In genomic region chr14:120278290-120279244, GRCm38 (mm10) we compare ENCODE assay signal across 8 mouse cellular contexts. TPM values are rescaled to one million over a fixed set of nuclear protein-coding genes. Genes with fewer than 3 reads are reported as not detected.
A peak's percentile ranks its signal among the peaks of the same experiment; 100 is the strongest.
DNase-seq lines count a peak whose midpoint lies in the region; ATAC-seq and TF ChIP-seq lines count a peak whose summit lies in the region.

No protein-coding gene starts in this region.

- H3K4me1 ChIP-seq in spleen, adult 2 months (ENCODE audit: control insufficient read depth, insufficient read depth, insufficient read length) = peaks cover 13% of the 10 kb centered on the region
- H3K4me1 ChIP-seq in bone marrow, adult 2 months (ENCODE audit: control insufficient read depth, insufficient read depth, low read length) = peaks cover 1% of the 10 kb centered on the region; the same call in 1 of the 2 replicates
- peaks cover 40% of the 10 kb centered on the region for H3K4me1 ChIP-seq in forebrain, embryonic 14.5 days (ENCODE audit: control insufficient read depth, insufficient read depth, low read length)
- peaks cover 26 to 33% of the 10 kb centered on the region in 2 experiments for H3K4me1 ChIP-seq in liver, embryonic 14.5 days (replicated peaks; ENCODE audit: control insufficient read depth in 2 of 2, insufficient read depth in 2 of 2, low read length in 1 of 2)

- TF ChIP-seq EP300 in liver, embryonic 14.5 days (IDR thresholded peaks at IDR 0.05; ENCODE audit: low read depth) = no peak

- DNase-seq in spleen, adult 2 months (ENCODE audit: low read depth in 1 of 2, low spot score in 2 of 2) = peak in 1 of 2 experiments; percentile 27
- DNase-seq in spleen, adult 18-20 months = no peak
- DNase-seq in forebrain, embryonic 14.5 days (ENCODE audit: low spot score) = peak; percentile 75
- DNase-seq in induced T-regulatory cell, adult 2 months (ENCODE audit: low read depth) = peak; percentile 46
- DNase-seq in liver, embryonic 14.5 days (ENCODE audit: low read depth in 3 of 3, low spot score in 3 of 3) = peak in 2 of 3 experiments; percentile 47 to 52
- peak; percentile 24 to 29 for DNase-seq in natural killer cell, adult 2 months (ENCODE audit: low spot score in 2 of 2)
- no peak for DNase-seq in frontal cortex, postnatal 36 days (ENCODE audit: low spot score in 2 of 2)

- no peak for TF ChIP-seq POLR2A in spleen, adult 2 months (IDR thresholded peaks at IDR 0.05; ENCODE audit: low read depth, low read length)
- TF ChIP-seq POLR2A in bone marrow, adult 2 months (IDR thresholded peaks at IDR 0.05; ENCODE audit: borderline replicate concordance, control insufficient read depth, low read depth, low read length) = no peak

- no peaks in the 10 kb centered on the region for H3K36me3 ChIP-seq in spleen, adult 2 months (ENCODE audit: control insufficient read depth, insufficient read depth, low read length)
- no peaks in the 10 kb centered on the region for H3K36me3 ChIP-seq in forebrain, embryonic 14.5 days (ENCODE audit: control insufficient read depth, insufficient read depth, low read length)
- no peaks in the 10 kb centered on the region for H3K36me3 ChIP-seq in liver, embryonic 14.5 days (replicated peaks; ENCODE audit: control insufficient read depth, insufficient read depth, low read depth)

- peak overlapping the region; percentile 48 for H3K27ac ChIP-seq in spleen, adult 2 months (ENCODE audit: insufficient read depth, low read length)
- H3K27ac ChIP-seq in bone marrow, adult 2 months (ENCODE audit: control insufficient read depth, insufficient read depth, low read depth, low read length, poor library complexity) = peak overlapping the region; percentile 24; the same call in 1 of the 2 replicates
- peak overlapping the region; percentile 9; the same call in 1 of the 2 replicates for H3K27ac ChIP-seq in forebrain, embryonic 14.5 days (ENCODE audit: low read depth, low read length)
- peak overlapping the region; percentile 36 for H3K27ac ChIP-seq in liver, embryonic 14.5 days

- H3K27me3 ChIP-seq in spleen, adult 2 months (ENCODE audit: control insufficient read depth, insufficient read depth, low read length) = no peaks in the 10 kb centered on the region
- H3K27me3 ChIP-seq in forebrain, embryonic 14.5 days (replicated peaks; ENCODE audit: control insufficient read depth, insufficient read depth, low read length) = no peaks in the 10 kb centered on the region
- no peaks in the 10 kb centered on the region for H3K27me3 ChIP-seq in liver, embryonic 14.5 days (ENCODE audit: control insufficient read depth, insufficient read depth, low read length)

- no peak for ATAC-seq in forebrain, embryonic 14.5 days
- ATAC-seq in liver, embryonic 14.5 days (ENCODE audit: insufficient read depth) = no peak

- TF ChIP-seq CTCF in spleen, adult 2 months (IDR thresholded peaks at IDR 0.05; ENCODE audit: extremely low read depth, insufficient read depth, insufficient read length, insufficient replicate concordance) = no peak
- no peak for TF ChIP-seq CTCF in bone marrow, adult 2 months (IDR thresholded peaks at IDR 0.05; ENCODE audit: control insufficient read depth, insufficient read depth, low read length)
- no peak for TF ChIP-seq CTCF in liver, embryonic 14.5 days (IDR thresholded peaks at IDR 0.05; ENCODE audit: low read depth)

- H3K4me2 ChIP-seq in forebrain, embryonic 14.5 days (ENCODE audit: low read length) = peak overlapping the region; percentile 68
- H3K4me2 ChIP-seq in liver, embryonic 14.5 days (ENCODE audit: low read depth) = peak overlapping the region; percentile 90

- H3K9me3 ChIP-seq in forebrain, embryonic 14.5 days (replicated peaks; ENCODE audit: control insufficient read depth, low read length) = no peaks in the 10 kb centered on the region
- H3K9me3 ChIP-seq in liver, embryonic 14.5 days (ENCODE audit: control insufficient read depth, low read length) = no peaks in the 10 kb centered on the region

- H3K4me3 ChIP-seq in spleen, adult 2 months (ENCODE audit: extremely low read depth, insufficient read depth, insufficient read length) = peak overlapping the region; percentile 20; the same call in 1 of the 2 replicates
- H3K4me3 ChIP-seq in bone marrow, adult 2 months (replicated peaks; ENCODE audit: control insufficient read depth, low read depth, low read length) = peak overlapping the region; percentile 4
- peak overlapping the region; percentile 9; the same call in 1 of the 2 replicates for H3K4me3 ChIP-seq in forebrain, embryonic 14.5 days (ENCODE audit: low read depth, low read length)
- H3K4me3 ChIP-seq in liver, embryonic 14.5 days (ENCODE audit: insufficient read depth in 1 of 2, low read depth in 2 of 2, low read length in 2 of 2) = peak overlapping the region; percentile 20 to 80

- 22% methylated on average over 21 of the region's 21 CpGs for WGBS in spleen, adult 2 months
- 10% methylated on average over 21 of the region's 21 CpGs for WGBS in bone marrow, adult 2 months
- 42% methylated on average over 21 of the region's 21 CpGs for WGBS in forebrain, embryonic 14.5 days
- 5% methylated on average over 21 of the region's 21 CpGs for WGBS in liver, embryonic 14.5 days (ENCODE audit: insufficient replicate concordance)

- peak overlapping the region; percentile 35 for H3K9ac ChIP-seq in forebrain, embryonic 14.5 days (ENCODE audit: low read length)
- peak overlapping the region; percentile 74 for H3K9ac ChIP-seq in liver, embryonic 14.5 days (replicated peaks)

RNA-seq across cellular contexts. Expression of gene Mbnl2, which starts 3.1 kb away (rescaled TPM):
- 18.9 and 28.9 TPM in 2 replicates for polyA plus RNA-seq in spleen, adult 2 months (2012; rRNA removed)
- polyA plus RNA-seq in bone marrow, adult 2 months (2011; ENCODE audit: insufficient read depth, insufficient read length, low replicate concordance, missing spikeins) = 7.3 and 24.6 TPM in 2 replicates
- polyA plus RNA-seq in forebrain, embryonic 14.5 days (2014; fragmentation: Nextera tagmentation; extraction: Ambion mirVana) = 21.6 and 27.8 TPM in 2 replicates
- 6.5 and 6.8 TPM in 2 replicates for polyA plus RNA-seq in liver, embryonic 14.5 days (2012; rRNA removed)
- 13.5 and 13.7 TPM in 2 replicates for polyA plus RNA-seq in liver, embryonic 14.5 days (2014; fragmentation: Nextera tagmentation; extraction: Ambion mirVana)

Comparison
In these comparisons a context has a peak if more than half of its experiments do, and no peak if none do; other contexts are left out.
1. DNase-seq: peak in forebrain, embryonic 14.5 days (single experiment), induced T-regulatory cell, adult 2 months (single experiment), liver, embryonic 14.5 days (2 of 3) and natural killer cell, adult 2 months (2 of 2); none in spleen, adult 18-20 months (0 of 2) and frontal cortex, postnatal 36 days (0 of 2).
2. Peak in every context shown above with its lines, with median percentiles within 50 percentile points of each other: H3K27ac ChIP-seq and H3K4me3 ChIP-seq.